Mouse (Mus musculus) C2C12 (cell line): ENCODE data around the gene Map7d1.

Experiments used
- CEBPB ChIP-seq: IDR thresholded peaks from one replicate; pipeline ENCODE4 v1.6.1; 2011; ENCODE audit warnings: low read depth, mild to moderate bottlenecking, control low read depth, moderate library complexity
- CTCF ChIP-seq: IDR thresholded peaks from one replicate; pipeline ENCODE4 v1.5.1; 2011; ENCODE audit not compliant: control insufficient read depth, insufficient read depth, insufficient read length
- MAX ChIP-seq: IDR thresholded peaks from one replicate; pipeline ENCODE4 v1.6.1; 2011; ENCODE audit warnings: mild to moderate bottlenecking, control low read depth
- MYOD1 ChIP-seq: IDR thresholded peaks from one replicate; pipeline ENCODE4 v1.6.1; 2011; ENCODE audit warnings: low read depth; ENCODE audit not compliant: control insufficient read depth, insufficient read length
- MYOG ChIP-seq: IDR thresholded peaks from one replicate; pipeline ENCODE4 v1.6.1; 2011; ENCODE audit not compliant: control insufficient read depth, insufficient read length; ENCODE audit errors: extremely low read depth
- USF1 ChIP-seq: IDR thresholded peaks from one replicate; pipeline ENCODE4 v1.6.1; 2011; ENCODE audit warnings: low read depth, mild to moderate bottlenecking, control low read depth, moderate library complexity

DNA sequence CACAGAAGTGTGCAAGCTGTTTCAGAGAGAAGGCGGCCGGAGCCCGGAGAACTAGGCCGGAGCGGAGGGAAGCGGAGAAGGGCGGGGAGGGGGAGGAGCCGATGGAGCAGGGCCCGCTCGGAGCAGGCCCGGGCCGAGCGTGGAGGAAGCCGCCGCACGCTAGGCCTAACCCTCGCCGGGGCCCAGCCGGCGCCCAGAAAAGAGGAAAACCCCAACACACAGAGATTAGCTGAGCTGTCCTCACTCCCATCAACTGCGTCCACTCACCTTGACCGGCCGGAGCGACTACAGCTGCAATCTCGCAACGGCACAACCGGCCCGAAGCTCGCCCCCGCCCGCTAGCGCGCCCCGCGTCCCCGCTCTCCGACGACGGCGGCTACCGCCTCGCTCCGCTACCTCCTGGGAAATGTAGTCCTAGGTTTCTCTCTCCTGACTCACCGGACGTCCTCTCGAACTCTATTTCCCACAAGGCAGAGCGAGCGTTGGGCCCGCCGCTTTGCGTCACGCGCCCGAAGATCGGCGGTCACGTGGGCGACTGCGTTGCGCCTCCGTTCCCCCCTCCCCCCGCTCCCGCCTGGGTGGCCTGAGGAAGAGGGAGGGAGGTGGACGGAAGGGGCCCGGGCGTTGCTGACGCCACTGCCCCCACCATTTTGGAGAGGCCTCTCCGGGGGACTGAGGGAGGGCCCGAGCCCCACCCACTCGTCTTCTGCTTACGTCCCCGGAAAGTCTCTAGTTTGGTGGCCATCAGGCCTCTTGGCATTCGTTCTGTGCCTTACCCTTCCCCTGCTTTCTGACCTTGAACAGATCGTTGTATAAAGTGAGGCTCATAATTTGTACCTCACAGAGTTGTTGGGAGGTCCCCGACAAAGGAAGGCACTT is 53.6 kb downstream of the Map7d1 start, which contains the start of gene Thrap3:
- no peak for TF ChIP-seq CTCF
- TF ChIP-seq MAX, result peak; percentile 71
- TF ChIP-seq USF1, result peak; percentile 95
- no peak for TF ChIP-seq CEBPB
- TF ChIP-seq MYOD1, result no peak
- no peak for TF ChIP-seq MYOG
